Mouse (Mus musculus) megakaryocyte-erythroid progenitor cell, adult 5 weeks (primary cell): ENCODE results near the gene Twist1. TPM values are rescaled to one million over a fixed set of nuclear protein-coding genes. Genes with fewer than 3 reads are reported as not detected.

Experiments used
- polyA plus RNA-seq: library from polyadenylated mRNA; stranded (reverse); fragments of >175 nt; gene quantifications from 2 replicates; pipeline ENCODE4 v1.2.3, GENCODE M21; 2012

Gene Twist1
- 0.22 and 0.71 TPM in 2 replicates for polyA plus RNA-seq

DNA sequence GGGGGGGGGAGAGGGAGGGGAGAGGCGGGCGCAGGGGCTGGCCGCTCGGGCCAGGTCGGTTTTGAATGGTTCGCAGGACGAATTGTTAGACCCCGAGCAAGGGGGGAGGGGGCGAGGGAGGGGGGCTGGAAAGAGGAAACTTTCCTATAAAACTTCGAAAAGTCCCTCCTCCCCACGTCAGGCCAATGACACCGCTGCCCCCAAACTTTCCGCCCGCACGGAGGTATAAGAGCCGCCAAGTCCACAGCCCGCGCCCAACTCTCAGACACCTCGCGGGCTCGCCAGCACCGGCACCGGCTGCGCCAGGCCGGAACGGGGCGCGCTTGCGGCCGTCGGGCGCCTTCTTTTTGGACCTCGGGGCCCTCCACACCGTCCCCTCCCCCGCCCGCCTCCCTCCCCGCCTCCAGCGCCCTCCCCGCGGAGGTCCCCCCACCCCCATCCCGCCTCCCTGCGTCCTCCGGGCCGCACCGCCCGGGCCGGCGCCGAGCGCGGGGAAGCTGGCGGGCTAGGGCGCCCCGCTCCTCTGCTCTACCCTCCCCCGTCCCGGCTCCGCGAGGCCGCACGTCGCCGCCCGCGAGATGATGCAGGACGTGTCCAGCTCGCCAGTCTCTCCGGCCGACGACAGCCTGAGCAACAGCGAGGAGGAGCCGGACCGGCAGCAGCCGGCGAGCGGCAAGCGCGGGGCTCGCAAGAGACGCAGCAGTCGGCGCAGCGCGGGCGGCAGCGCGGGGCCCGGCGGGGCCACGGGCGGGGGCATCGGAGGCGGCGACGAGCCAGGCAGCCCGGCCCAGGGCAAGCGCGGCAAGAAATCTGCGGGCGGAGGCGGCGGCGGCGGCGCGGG lies at the start of gene Twist1:
Gene Twist1 (plus strand): TSS at position 272 of the 841 bp plus-strand sequence.

DNA sequence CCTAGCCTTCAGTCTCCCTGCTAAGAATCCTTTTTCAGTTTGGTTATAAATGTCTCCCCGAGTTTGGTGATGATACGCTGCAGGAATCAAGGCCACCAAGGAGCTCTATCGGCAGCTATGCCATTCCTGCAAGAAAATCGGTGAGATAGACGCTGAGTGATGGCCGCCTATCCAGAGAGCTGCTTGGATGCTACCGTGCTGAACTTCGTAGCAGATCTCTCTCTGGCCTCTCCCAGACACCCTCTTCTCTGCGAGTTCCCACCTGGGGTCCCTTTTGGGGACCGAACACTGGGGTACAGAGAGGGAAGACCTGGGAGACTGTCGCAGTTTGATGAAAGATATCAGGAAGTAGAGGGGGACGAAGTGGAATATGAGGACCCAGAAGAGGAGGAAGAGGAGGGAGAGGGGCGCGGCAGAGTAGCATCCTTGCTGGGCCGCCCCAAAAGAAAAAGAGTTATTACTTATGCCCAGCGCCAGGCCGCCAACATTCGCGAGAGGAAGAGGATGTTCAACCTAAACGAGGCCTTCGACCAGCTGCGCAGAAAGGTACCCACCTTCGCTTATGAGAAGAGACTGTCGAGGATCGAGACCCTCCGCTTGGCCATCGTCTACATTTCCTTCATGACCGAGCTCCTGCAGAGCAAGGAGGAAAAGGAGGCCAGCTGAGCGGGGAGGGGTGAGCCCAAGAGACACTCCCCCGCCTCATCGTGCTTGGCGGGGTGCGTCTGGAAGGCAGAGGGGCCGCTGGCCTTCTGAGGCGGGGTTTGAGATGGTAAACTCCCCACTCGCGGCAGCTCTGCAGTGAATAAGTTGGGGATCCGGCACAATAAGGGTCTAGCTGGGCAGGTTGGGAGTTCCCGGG lies 28.9 kb upstream of the Twist1 start, which contains the start of gene Ferd3l:
Gene Ferd3l (plus strand): TSS at position 95 of the 862 bp plus-strand sequence.

Other genes with a start within 250 kb of the Twist1 start
- gene Ferd3l, start 29.2 kb upstream of the Twist1 start, polyA plus RNA-seq = not detected in 2 replicates